Mouse (Mus musculus) lung, postnatal 25 days (tissue): ENCODE measurements around the gene Gm29735.
"Not testable (repeated sequence)": the region's sequence is repeated elsewhere in the genome, so short reads cannot be mapped to it uniquely, and the experiment has no call there.

Experiments
- DNase-seq: peaks from one replicate; pipeline ENCODE4 v3.0.0; 2022; ENCODE audit warnings: low spot score

Gene Gm29735

GRCm38 (mm10) chr7:142157013-142157412, at the start of gene Gm29735:
Gene Gm29735 (minus strand): TSS chr7:142157113.
- DNase-seq, result not testable (repeated sequence)

GRCm38 (mm10) chr7:142205488-142205887, 48.6 kb upstream of the Gm29735 start:
- DNase-seq, result no peak

GRCm38 (mm10) chr7:142201064-142201463, 44.2 kb upstream of the Gm29735 start, which contains the start of gene Krtap5-3:
Gene Krtap5-3 (plus strand): TSS chr7:142201364.
- DNase-seq, result no peak

GRCm38 (mm10) chr7:142198748-142199147, 41.8 kb upstream of the Gm29735 start:
- no peak for DNase-seq

GRCm38 (mm10) chr7:142190289-142190688, 33.4 kb upstream of the Gm29735 start, which contains the start of gene Gm10153:
Gene Gm10153 (minus strand): TSS chr7:142190389.
- no peak for DNase-seq

GRCm38 (mm10) chr7:142188156-142188555, 31.2 kb upstream of the Gm29735 start:
- no peak for DNase-seq

- no peak for DNase-seq
These were observed 24.1 kb upstream of the Gm29735 start for GRCm38 (mm10) chr7:142181021-142181420.

- no peak for DNase-seq
These were observed 21.8 kb upstream of the Gm29735 start for GRCm38 (mm10) chr7:142178685-142179084.

GRCm38 (mm10) chr7:142175905-142176304, 19.0 kb upstream of the Gm29735 start, which contains the start of gene Krtap5-2:
Gene Krtap5-2 (minus strand): TSS chr7:142176005.
- not testable (repeated sequence) for DNase-seq

GRCm38 (mm10) chr7:142169836-142170235, 12.9 kb upstream of the Gm29735 start:
- no peak for DNase-seq

- DNase-seq, result not testable (repeated sequence)
These were observed 8.7 kb upstream of the Gm29735 start, which contains the start of gene Gm4553 for GRCm38 (mm10) chr7:142165639-142166038. Gene Gm4553 (minus strand): TSS chr7:142165739.

- no peak for DNase-seq
These were observed 2.5 kb upstream of the Gm29735 start for GRCm38 (mm10) chr7:142159366-142159765.

- DNase-seq, result no peak
These were observed 1.6 kb downstream of the Gm29735 start for GRCm38 (mm10) chr7:142155308-142155707.

GRCm38 (mm10) chr7:142152191-142152590, 4.7 kb downstream of the Gm29735 start:
- no peak for DNase-seq

- no peak for DNase-seq
These were observed 8.3 kb downstream of the Gm29735 start for GRCm38 (mm10) chr7:142148633-142149032.

GRCm38 (mm10) chr7:142146033-142146432, 10.9 kb downstream of the Gm29735 start:
- peak; percentile 60 for DNase-seq

- no peak for DNase-seq
These were observed 11.4 kb downstream of the Gm29735 start for GRCm38 (mm10) chr7:142145413-142145940.

- DNase-seq, result no peak
These were observed 12.4 kb downstream of the Gm29735 start, which contains the start of gene Gm45337 for GRCm38 (mm10) chr7:142144507-142144906. Gene Gm45337 (minus strand): TSS chr7:142144607.

- not testable (repeated sequence) for DNase-seq
These were observed 13.4 kb downstream of the Gm29735 start for GRCm38 (mm10) chr7:142143506-142144010.

- no peak for DNase-seq
These were observed 16.2 kb downstream of the Gm29735 start for GRCm38 (mm10) chr7:142140696-142141095.

GRCm38 (mm10) chr7:142135934-142136333, 21.0 kb downstream of the Gm29735 start, which contains the start of gene Gm39115:
Gene Gm39115 (minus strand): TSS chr7:142136034.
- DNase-seq, result not testable (repeated sequence)

- DNase-seq, result no peak
These were observed 22.5 kb downstream of the Gm29735 start for GRCm38 (mm10) chr7:142134206-142134995.

GRCm38 (mm10) chr7:142128843-142129242, 28.1 kb downstream of the Gm29735 start:
- DNase-seq, result no peak
